Mouse (Mus musculus) left cerebral cortex, adult 9 months (tissue): Measurements from ENCODE around the gene Ttc23.

Experiments used
- DNase-seq, 2 experiments: peaks; one replicate each; pipeline ENCODE4 v3.0.0; 2022; ENCODE audit warnings: low spot score in 2 of 2

The Ttc23 gene

GRCm38 (mm10) chr7:67741706-67742105 lies 94.5 kb downstream of the Ttc23 start:
- no peak for DNase-seq

GRCm38 (mm10) chr7:67747731-67748305 lies 100.6 kb downstream of the Ttc23 start:
- no peak for DNase-seq

GRCm38 (mm10) chr7:67749441-67750239 lies 102.4 kb downstream of the Ttc23 start:
- DNase-seq, result no peak

GRCm38 (mm10) chr7:67754606-67755005 lies 107.4 kb downstream of the Ttc23 start:
- no peak for DNase-seq

- no peak for DNase-seq
These were observed 108.2 kb downstream of the Ttc23 start for GRCm38 (mm10) chr7:67755366-67755765.

- DNase-seq, result no peak
These were observed 109.4 kb downstream of the Ttc23 start for GRCm38 (mm10) chr7:67756636-67757035.

- no peak for DNase-seq
These were observed 111.3 kb downstream of the Ttc23 start for GRCm38 (mm10) chr7:67758506-67758857.

- DNase-seq, result peak; percentile 30 to 72
These were observed 111.8 kb downstream of the Ttc23 start for GRCm38 (mm10) chr7:67758858-67759628.

GRCm38 (mm10) chr7:67759629-67759995 lies 112.4 kb downstream of the Ttc23 start, which contains the start of gene Synm:
Gene Synm, minus strand, starts transcription at chr7:67759742.
- peak; percentile 30 to 91 for DNase-seq

- no peak for DNase-seq
These were observed 116.4 kb downstream of the Ttc23 start for GRCm38 (mm10) chr7:67763625-67764024.

- DNase-seq, result no peak
These were observed 120.9 kb downstream of the Ttc23 start for GRCm38 (mm10) chr7:67768125-67768524.

GRCm38 (mm10) chr7:67769487-67769886 lies 122.3 kb downstream of the Ttc23 start:
- no peak for DNase-seq

GRCm38 (mm10) chr7:67772231-67772630 lies 125.0 kb downstream of the Ttc23 start:
- no peak for DNase-seq

- DNase-seq, result no peak
These were observed 128.4 kb downstream of the Ttc23 start for GRCm38 (mm10) chr7:67775623-67776022.

GRCm38 (mm10) chr7:67776636-67777305 lies 129.6 kb downstream of the Ttc23 start:
- DNase-seq, result no peak

- no peak for DNase-seq
These were observed 140.7 kb downstream of the Ttc23 start for GRCm38 (mm10) chr7:67787861-67788260.

GRCm38 (mm10) chr7:67788713-67789112 lies 141.5 kb downstream of the Ttc23 start:
- peak in 1 of 2 experiments; percentile 80 for DNase-seq

- DNase-seq, result no peak
These were observed 144.0 kb downstream of the Ttc23 start for GRCm38 (mm10) chr7:67791256-67791655.

- DNase-seq, result no peak
These were observed 146.2 kb downstream of the Ttc23 start for GRCm38 (mm10) chr7:67793449-67793848.

GRCm38 (mm10) chr7:67797065-67797464 lies 149.9 kb downstream of the Ttc23 start:
- no peak for DNase-seq

GRCm38 (mm10) chr7:67798476-67798875 lies 151.3 kb downstream of the Ttc23 start:
- no peak for DNase-seq

GRCm38 (mm10) chr7:67800547-67800946 lies 153.3 kb downstream of the Ttc23 start:
- no peak for DNase-seq
